Mouse (Mus musculus): ENCODE measurements around the gene Dspp. TPM values are rescaled to one million over a fixed set of nuclear protein-coding genes. Genes with fewer than 3 reads are reported as not detected.

Dspp gene
- total and polyA plus RNA-seq, 2 experiments from 2014 or later, result not detected

GRCm38 (mm10) chr5:104187281-104187680 is 16.8 kb downstream of the Dspp start:
- no peaks in the 10 kb centered on the region for H3K4me1 ChIP-seq (ENCODE audit: insufficient read depth, low read length)
- no peak overlapping the region for H3K4me2 ChIP-seq (ENCODE audit: low read depth, low read length)
- H3K9me3 ChIP-seq (ENCODE audit: low read length), result 0 out of 2 replicates have a peak, but pooled peaks cover 3% of the 10 kb centered on the region
- H3K36me3 ChIP-seq (ENCODE audit: insufficient read depth, low read length), result no peaks in the 10 kb centered on the region
- H3K4me3 ChIP-seq (ENCODE audit: low read length), result no peak overlapping the region
- H3K27ac ChIP-seq, result no peak overlapping the region
- no peak for ATAC-seq
- TF ChIP-seq CTCF (IDR thresholded peaks at IDR 0.05; ENCODE audit: low read depth), result no peak
- H3K9ac ChIP-seq (replicated peaks; ENCODE audit: low read length), result no peak overlapping the region
- H3K27me3 ChIP-seq (ENCODE audit: insufficient read depth, low read length), result no peaks in the 10 kb centered on the region
- DNase-seq (ENCODE audit: low spot score), result no peak
- 70% methylated on average over 3 of the region's 3 CpGs for WGBS

- Histone ChIP-seq H3K4me1 (ENCODE audit: insufficient read depth, low read length) (no peaks in the 10 kb centered on the region), H3K27me3 (ENCODE audit: insufficient read depth, low read length) (no peaks in the 10 kb centered on the region), H3K9ac (replicated peaks; ENCODE audit: low read length) (no peak overlapping the region), H3K4me3 (ENCODE audit: low read length) (no peak overlapping the region), H3K4me2 (ENCODE audit: low read depth, low read length) (no peak overlapping the region), H3K27ac (no peak overlapping the region), H3K9me3 (ENCODE audit: low read length) (0 out of 2 replicates have a peak, but pooled peaks cover 2% of the 10 kb centered on the region), H3K36me3 (ENCODE audit: insufficient read depth, low read length) (no peaks in the 10 kb centered on the region)
- DNase-seq (ENCODE audit: low spot score) (no peak), ATAC-seq (no peak)
- 82% methylated on average over 1 of the region's 1 CpGs for WGBS
- TF ChIP-seq CTCF (IDR thresholded peaks at IDR 0.05; ENCODE audit: low read depth), result no peak
Measured at GRCm38 (mm10) chr5:104195086-104195485, 24.6 kb downstream of the Dspp start.

DNA sequence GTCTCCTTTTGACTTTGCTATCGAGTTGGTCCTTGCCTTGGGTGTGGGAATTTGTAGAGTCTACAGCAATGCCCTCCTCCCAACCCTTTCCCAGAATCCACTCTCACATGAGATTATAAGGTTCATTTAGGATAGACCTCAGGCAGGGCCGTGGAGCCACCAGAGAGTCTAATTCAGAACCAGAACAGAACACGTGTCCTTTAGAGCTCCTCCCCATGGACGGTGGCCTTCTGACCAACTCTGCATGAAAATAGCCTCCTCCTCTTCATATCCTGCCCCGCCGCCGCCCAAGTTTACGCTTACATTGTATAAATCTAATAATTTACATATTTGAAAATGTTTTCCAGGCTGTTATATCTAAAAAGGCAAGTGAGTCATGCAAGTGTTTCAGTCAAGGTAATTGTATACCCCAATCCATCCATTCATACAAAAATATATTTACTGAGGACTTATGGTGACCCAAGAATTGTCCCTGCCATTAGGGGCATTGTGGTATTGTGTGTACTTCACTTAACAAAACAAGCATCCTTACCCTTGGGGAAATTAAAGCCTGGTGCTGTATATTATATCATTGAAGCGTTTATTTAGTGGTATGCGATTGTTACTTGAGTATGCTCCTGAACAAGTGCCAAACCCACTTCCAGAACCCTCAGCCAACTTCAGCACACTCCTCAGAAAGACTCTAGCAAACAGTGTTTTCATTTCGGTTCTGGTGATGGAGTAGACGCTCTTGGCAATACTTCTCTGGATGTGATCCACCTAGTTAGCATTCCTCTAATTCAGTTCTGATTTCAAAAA is 30.8 kb downstream of the Dspp start:
- Histone ChIP-seq H3K36me3 (ENCODE audit: insufficient read depth, low read length) (no peaks in the 10 kb centered on the region), H3K27ac (no peak overlapping the region), H3K4me1 (ENCODE audit: insufficient read depth, low read length) (no peaks in the 10 kb centered on the region), H3K4me2 (ENCODE audit: low read depth, low read length) (no peak overlapping the region), H3K9ac (replicated peaks; ENCODE audit: low read length) (no peak overlapping the region), H3K4me3 (ENCODE audit: low read length) (no peak overlapping the region), H3K27me3 (ENCODE audit: insufficient read depth, low read length) (no peaks in the 10 kb centered on the region), H3K9me3 (ENCODE audit: low read length) (no peaks in the 10 kb centered on the region)
- WGBS, result 87% methylated on average over 12 of the region's 12 CpGs
- DNase-seq (ENCODE audit: low spot score) (no peak), ATAC-seq (no peak)
- TF ChIP-seq CTCF (IDR thresholded peaks at IDR 0.05; ENCODE audit: low read depth), result no peak

- TF ChIP-seq CTCF (IDR thresholded peaks at IDR 0.05; ENCODE audit: low read depth), result no peak
- no peak within 1 kb of the TSS for H3K4me2 ChIP-seq (ENCODE audit: low read depth, low read length)
- H3K27me3 ChIP-seq (ENCODE audit: insufficient read depth, low read length), result no peaks in the 10 kb centered on the region
- no peaks in the 10 kb centered on the region for H3K4me1 ChIP-seq (ENCODE audit: insufficient read depth, low read length)
- ATAC-seq, result no peak
- no peaks in the 10 kb centered on the region for H3K36me3 ChIP-seq (ENCODE audit: insufficient read depth, low read length)
- no peak within 1 kb of the TSS for H3K4me3 ChIP-seq (ENCODE audit: low read length)
- no peaks in the 10 kb centered on the region for H3K9me3 ChIP-seq (ENCODE audit: low read length)
- no peak within 1 kb of the TSS for H3K27ac ChIP-seq
- no peak for DNase-seq (ENCODE audit: low spot score)
- WGBS, result 78% methylated on average over 5 of the region's 5 CpGs
- no peak within 1 kb of the TSS for H3K9ac ChIP-seq (replicated peaks; ENCODE audit: low read length)
Measured at GRCm38 (mm10) chr5:104202351-104202750, 31.8 kb downstream of the Dspp start, which contains the start of gene Dmp1. Gene Dmp1, plus strand, starts transcription at chr5:104202613.

DNA sequence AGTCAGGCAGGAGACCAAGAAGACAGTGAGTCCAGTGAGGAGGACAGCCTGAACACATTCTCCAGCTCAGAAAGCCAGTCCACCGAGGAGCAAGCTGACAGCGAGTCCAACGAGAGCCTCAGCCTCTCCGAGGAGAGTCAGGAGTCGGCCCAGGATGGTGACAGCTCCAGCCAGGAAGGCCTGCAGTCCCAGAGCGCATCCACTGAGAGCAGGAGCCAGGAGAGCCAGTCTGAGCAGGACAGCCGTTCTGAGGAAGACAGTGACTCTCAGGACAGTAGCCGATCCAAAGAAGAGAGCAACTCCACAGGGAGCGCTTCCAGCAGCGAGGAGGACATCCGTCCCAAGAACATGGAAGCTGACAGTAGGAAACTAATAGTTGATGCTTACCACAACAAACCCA is 42.0 kb downstream of the Dspp start:
- ATAC-seq (no peak), DNase-seq (ENCODE audit: low spot score) (no peak)
- Histone ChIP-seq H3K4me3 (ENCODE audit: low read length) (no peak overlapping the region), H3K36me3 (ENCODE audit: insufficient read depth, low read length) (no peaks in the 10 kb centered on the region), H3K9ac (replicated peaks; ENCODE audit: low read length) (no peak overlapping the region), H3K4me1 (ENCODE audit: insufficient read depth, low read length) (no peaks in the 10 kb centered on the region), H3K27me3 (ENCODE audit: insufficient read depth, low read length) (no peaks in the 10 kb centered on the region), H3K27ac (no peak overlapping the region), H3K9me3 (ENCODE audit: low read length) (no peaks in the 10 kb centered on the region), H3K4me2 (ENCODE audit: low read depth, low read length) (no peak overlapping the region)
- 77% methylated on average over 11 of the region's 11 CpGs for WGBS
- TF ChIP-seq CTCF (IDR thresholded peaks at IDR 0.05; ENCODE audit: low read depth), result no peak

GRCm38 (mm10) chr5:104218926-104219325 is 48.4 kb downstream of the Dspp start:
- TF ChIP-seq CTCF (IDR thresholded peaks at IDR 0.05; ENCODE audit: low read depth), result peak; percentile 87
- no peak overlapping the region for H3K27ac ChIP-seq
- DNase-seq (ENCODE audit: low spot score), result peak; percentile 75
- H3K9ac ChIP-seq (replicated peaks; ENCODE audit: low read length), result no peak overlapping the region
- ATAC-seq, result peak; percentile 75
- H3K27me3 ChIP-seq (ENCODE audit: insufficient read depth, low read length), result no peaks in the 10 kb centered on the region
- no peaks in the 10 kb centered on the region for H3K4me1 ChIP-seq (ENCODE audit: insufficient read depth, low read length)
- no peak overlapping the region for H3K4me3 ChIP-seq (ENCODE audit: low read length)
- H3K36me3 ChIP-seq (ENCODE audit: insufficient read depth, low read length), result no peaks in the 10 kb centered on the region
- no peaks in the 10 kb centered on the region for H3K9me3 ChIP-seq (ENCODE audit: low read length)
- 31% methylated on average over 5 of the region's 5 CpGs for WGBS
- H3K4me2 ChIP-seq (ENCODE audit: low read depth, low read length), result no peak overlapping the region

GRCm38 (mm10) chr5:104224299-104224698 is 53.8 kb downstream of the Dspp start:
- no peak overlapping the region for H3K4me3 ChIP-seq (ENCODE audit: low read length)
- no peak overlapping the region for H3K4me2 ChIP-seq (ENCODE audit: low read depth, low read length)
- no peaks in the 10 kb centered on the region for H3K9me3 ChIP-seq (ENCODE audit: low read length)
- H3K27ac ChIP-seq, result no peak overlapping the region
- no peaks in the 10 kb centered on the region for H3K36me3 ChIP-seq (ENCODE audit: insufficient read depth, low read length)
- WGBS, result 83% methylated on average over 3 of the region's 3 CpGs
- no peaks in the 10 kb centered on the region for H3K27me3 ChIP-seq (ENCODE audit: insufficient read depth, low read length)
- ATAC-seq, result no peak
- DNase-seq (ENCODE audit: low spot score), result no peak
- no peak overlapping the region for H3K9ac ChIP-seq (replicated peaks; ENCODE audit: low read length)
- H3K4me1 ChIP-seq (ENCODE audit: insufficient read depth, low read length), result no peaks in the 10 kb centered on the region
- no peak for TF ChIP-seq CTCF (IDR thresholded peaks at IDR 0.05; ENCODE audit: low read depth)

Data from hindbrain, postnatal 0 days (tissue).